Mouse (Mus musculus): ENCODE measurements around the gene Opa1. TPM values are rescaled to one million over a fixed set of nuclear protein-coding genes. Genes with fewer than 3 reads are reported as not detected.
A peak's percentile ranks its signal among the peaks of the same experiment; 100 is the strongest.

The Opa1 gene
- total RNA-seq (2014; fragmentation: Nextera tagmentation) (35.6 and 35.8 TPM in 2 replicates), total RNA-seq (2017) (75.5 and 83.8 TPM in 2 replicates)

DNA sequence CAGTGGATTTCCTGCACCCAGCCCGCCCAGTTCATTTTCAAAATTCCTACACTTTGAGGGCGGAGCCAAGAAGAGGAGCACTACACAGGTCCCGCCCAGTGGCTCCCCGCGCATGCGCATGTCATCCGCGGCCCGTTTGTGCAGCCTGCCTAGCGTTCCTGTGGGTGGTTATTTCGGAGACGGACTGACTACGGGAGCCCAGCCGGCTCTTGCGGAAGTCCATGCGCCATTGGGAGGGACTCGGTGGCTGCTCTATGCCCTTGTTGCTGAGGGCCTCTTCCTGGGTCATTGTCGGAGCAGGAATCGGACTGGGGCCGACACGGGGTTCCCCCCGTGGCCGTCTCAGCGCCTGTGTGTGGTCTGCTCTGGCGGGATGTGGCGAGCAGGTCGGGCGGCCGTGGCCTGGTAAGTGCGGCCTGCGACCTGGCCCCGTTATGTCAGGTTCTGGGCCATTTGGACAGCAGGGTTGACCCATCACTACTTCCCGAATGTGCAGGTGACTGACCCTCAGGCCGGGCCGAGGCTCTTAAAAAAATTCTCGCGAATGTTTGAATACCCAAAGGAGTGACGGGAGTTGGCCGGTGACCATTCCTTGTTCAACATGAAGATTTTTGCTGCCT is at the start of gene Opa1:
Gene Opa1, plus strand, starts transcription at position 168 of the 620 bp plus-strand sequence.
- peak; percentile 99 for ATAC-seq (replicated peaks; ENCODE audit: poor library complexity, severe bottlenecking)

DNA sequence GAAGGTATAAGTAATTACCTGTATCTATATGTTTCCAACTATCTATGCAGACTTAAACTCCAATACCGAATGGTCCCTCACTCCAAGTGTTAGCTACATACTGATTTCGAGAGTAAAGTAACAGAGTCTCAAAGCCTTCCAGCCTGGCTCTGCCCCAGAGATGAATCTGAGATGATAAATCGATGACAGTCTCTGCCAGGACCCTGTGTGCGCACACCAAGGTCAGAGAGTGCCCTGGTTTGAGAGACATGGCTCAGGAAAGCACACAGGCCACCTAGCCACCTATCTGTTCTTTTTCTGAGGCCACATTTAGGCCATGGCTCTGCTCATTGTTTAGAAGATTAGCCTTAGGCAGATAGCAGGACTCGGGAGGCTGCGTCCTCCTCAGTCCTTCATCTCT is 45.5 kb upstream of the Opa1 start:
- no peak for ATAC-seq (replicated peaks; ENCODE audit: poor library complexity, severe bottlenecking)

DNA sequence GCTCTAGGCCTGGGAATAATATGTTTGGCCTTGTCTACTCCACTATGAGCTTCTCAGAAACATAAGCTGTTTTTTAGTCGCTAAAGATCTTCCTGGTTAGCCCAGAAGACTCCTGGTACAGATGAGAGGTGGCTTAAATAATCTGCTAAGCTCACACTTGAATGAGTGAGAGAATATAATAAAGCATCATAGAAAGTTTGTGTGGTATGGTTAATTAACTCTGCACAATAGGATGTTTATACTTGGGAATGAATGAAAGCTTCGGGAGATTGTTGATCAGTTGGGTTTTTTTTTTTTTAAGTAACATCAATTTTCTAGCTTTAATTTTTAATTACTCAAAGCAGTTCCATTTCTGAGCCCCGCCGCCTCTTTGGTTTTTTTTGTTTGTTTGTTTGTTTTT is 43.3 kb upstream of the Opa1 start:
- no peak for ATAC-seq (replicated peaks; ENCODE audit: poor library complexity, severe bottlenecking)

GRCm38 (mm10) chr16:29536411-29537204 is 42.5 kb upstream of the Opa1 start:
- no peak for ATAC-seq (replicated peaks; ENCODE audit: poor library complexity, severe bottlenecking)

- ATAC-seq (replicated peaks; ENCODE audit: poor library complexity, severe bottlenecking), result no peak
Measured at GRCm38 (mm10) chr16:29539906-29540305, 39.2 kb upstream of the Opa1 start.

GRCm38 (mm10) chr16:29541261-29541683 is 37.9 kb upstream of the Opa1 start:
- no peak for ATAC-seq (replicated peaks; ENCODE audit: poor library complexity, severe bottlenecking)

- peak; percentile 17 for ATAC-seq (replicated peaks; ENCODE audit: poor library complexity, severe bottlenecking)
Measured at GRCm38 (mm10) chr16:29544829-29545228, 34.3 kb upstream of the Opa1 start, which contains the start of gene Atp13a4. TSS of gene Atp13a4 (minus strand) at chr16:29544864.

DNA sequence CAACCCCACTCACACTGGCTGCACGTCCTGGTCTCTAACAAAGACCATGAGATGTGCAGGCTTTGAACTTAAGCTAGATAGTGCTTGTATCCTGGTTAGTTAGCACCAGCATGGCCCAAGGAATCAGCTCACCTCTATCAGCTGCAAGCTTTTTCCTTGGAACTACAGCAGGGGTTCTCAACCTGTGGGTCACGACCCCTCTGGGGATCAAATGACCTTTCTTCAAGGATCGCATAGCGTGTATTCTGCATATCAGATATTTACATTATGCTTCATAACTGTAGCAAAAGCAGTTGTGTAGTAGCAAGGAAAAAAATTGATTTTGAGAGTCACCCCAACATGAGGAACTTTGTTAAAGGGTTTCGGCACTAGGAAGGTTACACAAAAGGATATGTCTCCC is 19.5 kb upstream of the Opa1 start:
- ATAC-seq (replicated peaks; ENCODE audit: poor library complexity, severe bottlenecking), result no peak

- no peak for ATAC-seq (replicated peaks; ENCODE audit: poor library complexity, severe bottlenecking)
Measured at GRCm38 (mm10) chr16:29560454-29560853, 18.7 kb upstream of the Opa1 start.

DNA sequence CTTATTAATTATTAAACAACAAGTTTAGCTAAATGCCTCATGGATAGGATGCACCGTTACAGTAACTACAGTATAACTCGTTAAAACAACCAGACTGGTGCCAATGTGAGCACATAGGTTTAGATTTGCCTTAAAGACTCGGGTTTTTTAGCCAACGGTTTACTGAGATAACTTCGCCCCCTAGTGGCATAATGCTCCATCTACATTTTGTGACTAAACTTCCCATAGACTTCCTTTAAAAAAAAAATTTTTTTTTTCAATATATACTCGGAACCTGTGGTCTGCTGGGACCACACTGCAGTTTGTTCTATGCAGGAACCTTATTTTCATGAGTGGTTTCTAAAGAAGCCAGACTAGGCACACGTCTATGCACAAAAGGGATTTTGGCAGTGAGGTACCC is 18.3 kb upstream of the Opa1 start:
- peak; percentile 56 for ATAC-seq (replicated peaks; ENCODE audit: poor library complexity, severe bottlenecking)

GRCm38 (mm10) chr16:29574013-29574412 is 5.1 kb upstream of the Opa1 start:
- peak; percentile 71 for ATAC-seq (replicated peaks; ENCODE audit: poor library complexity, severe bottlenecking)

DNA sequence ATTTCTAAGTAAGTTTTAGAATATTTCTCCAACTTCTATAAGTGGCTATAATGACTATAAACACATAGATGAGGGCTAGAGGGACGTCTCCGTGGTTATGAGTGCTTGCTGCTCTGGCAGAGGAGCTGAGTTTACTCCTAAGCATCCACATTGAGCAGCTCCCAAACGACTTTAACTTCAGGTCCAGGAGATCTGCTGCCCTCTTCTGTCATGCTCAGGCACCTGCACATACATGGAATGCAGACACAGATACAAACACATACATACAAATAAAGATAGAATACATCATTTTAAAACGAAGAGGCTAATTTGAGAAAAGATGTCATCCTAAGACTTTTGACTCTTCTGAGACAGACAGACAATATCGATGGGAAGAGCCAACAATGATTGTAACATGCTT is 3.5 kb upstream of the Opa1 start:
- no peak for ATAC-seq (replicated peaks; ENCODE audit: poor library complexity, severe bottlenecking)

GRCm38 (mm10) chr16:29579787-29580176 is 648 bp downstream of the Opa1 start:
- peak; percentile 6; the same call in 1 of the 2 replicates for ATAC-seq (replicated peaks; ENCODE audit: poor library complexity, severe bottlenecking)

- ATAC-seq (replicated peaks; ENCODE audit: poor library complexity, severe bottlenecking), result no peak
Measured at GRCm38 (mm10) chr16:29592171-29592570, 13.0 kb downstream of the Opa1 start.

GRCm38 (mm10) chr16:29597122-29597521 is 18.0 kb downstream of the Opa1 start:
- no peak for ATAC-seq (replicated peaks; ENCODE audit: poor library complexity, severe bottlenecking)

- ATAC-seq (replicated peaks; ENCODE audit: poor library complexity, severe bottlenecking), result no peak
Measured at GRCm38 (mm10) chr16:29605546-29605945, 26.4 kb downstream of the Opa1 start.

GRCm38 (mm10) chr16:29607131-29607530 is 28.0 kb downstream of the Opa1 start:
- no peak for ATAC-seq (replicated peaks; ENCODE audit: poor library complexity, severe bottlenecking)

- no peak for ATAC-seq (replicated peaks; ENCODE audit: poor library complexity, severe bottlenecking)
Measured at GRCm38 (mm10) chr16:29614762-29615161, 35.6 kb downstream of the Opa1 start.

DNA sequence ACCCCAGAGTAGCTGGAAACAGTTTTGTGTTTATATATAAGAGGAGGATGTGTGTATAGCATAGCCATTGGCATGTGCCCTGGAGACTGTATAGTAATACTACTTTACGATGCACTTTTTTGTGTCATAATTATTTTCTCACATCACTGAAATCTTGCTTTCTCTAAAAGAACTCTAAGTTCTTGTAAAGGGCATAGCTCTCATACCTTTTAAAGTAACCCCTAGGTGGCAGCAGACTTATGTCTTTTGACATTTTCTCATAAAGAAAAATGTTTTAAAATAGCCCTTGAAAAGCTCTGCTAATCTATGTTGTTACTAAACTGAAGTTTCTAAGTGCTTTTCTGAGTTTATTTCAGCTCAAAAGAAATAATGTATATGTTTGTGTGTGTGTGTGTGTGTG is 49.9 kb downstream of the Opa1 start:
- ATAC-seq (replicated peaks; ENCODE audit: poor library complexity, severe bottlenecking), result no peak

GRCm38 (mm10) chr16:29635780-29636179 is 56.6 kb downstream of the Opa1 start:
- ATAC-seq (replicated peaks; ENCODE audit: poor library complexity, severe bottlenecking), result no peak

DNA sequence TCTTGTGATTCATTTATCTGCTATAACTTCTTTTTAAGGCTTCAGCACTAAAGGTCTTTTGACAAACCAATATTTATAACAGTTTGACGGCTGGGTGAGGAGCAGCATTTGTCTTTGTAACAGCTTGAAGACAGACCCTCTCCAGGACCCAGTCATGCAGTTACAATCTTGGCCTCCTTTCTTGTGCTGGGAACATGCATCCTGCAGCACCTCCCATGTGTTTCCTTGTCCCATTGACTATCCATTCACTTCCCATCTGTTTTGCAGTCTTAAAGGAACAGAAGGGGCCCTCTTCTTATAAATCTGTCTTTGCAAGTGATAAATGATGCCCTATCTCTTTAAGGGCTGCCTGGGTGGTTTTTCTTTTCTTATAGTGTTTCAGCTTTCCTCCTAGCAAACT is 63.2 kb downstream of the Opa1 start:
- no peak for ATAC-seq (replicated peaks; ENCODE audit: poor library complexity, severe bottlenecking)

DNA sequence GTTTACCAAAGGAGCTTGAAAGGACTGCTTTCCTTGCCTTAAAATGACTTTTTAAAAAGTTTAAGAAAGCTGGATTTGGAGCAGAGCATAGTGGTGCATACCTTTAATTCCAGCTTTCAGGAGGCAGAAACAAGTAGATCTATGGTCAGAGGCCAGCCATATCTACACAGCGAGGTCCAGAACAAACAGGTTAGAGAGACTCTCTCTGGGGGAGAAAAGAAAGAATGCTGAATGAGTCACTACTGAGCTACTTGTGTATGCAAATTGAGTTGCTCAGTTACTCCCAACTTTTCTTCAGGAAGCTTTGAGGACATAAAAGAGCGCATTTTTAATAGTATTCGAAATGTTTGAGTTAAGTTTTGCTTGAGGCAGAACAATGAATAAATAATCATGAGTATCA is 65.7 kb downstream of the Opa1 start:
- ATAC-seq (replicated peaks; ENCODE audit: poor library complexity, severe bottlenecking), result no peak
